Comparison of ENCODE assay signal across 16 mouse cellular contexts in the genomic region with DNA sequence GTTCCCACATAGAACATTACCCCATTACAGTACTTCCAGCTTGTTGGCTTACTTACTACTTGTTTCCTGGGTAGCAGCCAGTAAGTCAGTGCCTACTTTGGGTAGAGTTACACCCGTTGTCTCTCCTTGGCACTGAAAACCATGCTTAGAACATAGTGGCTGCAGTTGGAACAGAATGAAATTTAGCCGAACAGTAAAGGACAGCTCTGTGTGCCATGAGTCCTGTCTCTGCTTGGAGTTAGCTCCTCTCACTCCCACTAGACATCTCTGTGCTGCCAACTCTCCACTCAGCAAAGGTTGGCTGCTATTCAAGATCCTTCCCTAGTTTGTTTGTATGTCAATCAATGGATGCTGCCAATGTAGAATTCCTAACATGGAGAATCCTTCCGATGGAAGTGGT.
DNase-seq lines count a peak whose midpoint lies in the region; ATAC-seq lines count a peak whose summit lies in the region.
"Had no signal": no experiment of that assay in that cellular context is flagged by ENCODE, and none has a peak within 500 bp of the region (broad histone marks: within the 10 kb centered on the region; RNA-seq: fewer than 3 reads in every experiment).

No protein-coding gene starts in this region.

- intact Hi-C loops in left cerebral cortex, postnatal 36 days (cut with DNase I) = no loop called here

- ATAC-seq in inflammation-experienced regulatory T-cells, adult 6 months = no peak

- peak; percentile 29 to 67 for DNase-seq in layer of hippocampus, adult 18-20 months (ENCODE audit: low spot score in 2 of 2)
- DNase-seq in layer of hippocampus, adult 9-10 months (ENCODE audit: low spot score) = no peak
- peak; percentile 7 for DNase-seq in Muller cell, postnatal 12 days (ENCODE audit: inconsistent ontology term)
- peak; percentile 3 for DNase-seq in adipocyte (ENCODE audit: low spot score)
- peak; percentile 14 to 36 for DNase-seq in left cerebral cortex, postnatal 36 days (ENCODE audit: low spot score in 2 of 2)
- no peak for DNase-seq in adrenal gland, postnatal 4 days (ENCODE audit: low spot score in 2 of 2)
- DNase-seq: adrenal gland, adult 8-10 months; cerebellum, adult 11-12 months; cerebellum, postnatal 36 days; heart, postnatal 14 days; kidney, adult 8-10 months; kidney, postnatal 14 days; liver; lung, postnatal 10 days; midbrain, embryonic 14.5 days had no signal

Comparison
In these comparisons a context has a peak if more than half of its experiments do, and no peak if none do; other contexts are left out.
1. DNase-seq: peak in layer of hippocampus, adult 18-20 months (2 of 2), Muller cell, postnatal 12 days (single experiment), adipocyte (single experiment) and left cerebral cortex, postnatal 36 days (2 of 2); none in layer of hippocampus, adult 9-10 months (single experiment) and adrenal gland, postnatal 4 days (0 of 2).